Mouse (Mus musculus) embryonic facial prominence, embryonic 15.5 days (tissue): ENCODE data around the gene Pacs2. TPM values are rescaled to one million over a fixed set of nuclear protein-coding genes. Genes with fewer than 3 reads are reported as not detected.

ENCODE experiments used
- ATAC-seq: fragments of 200-750 bp; cut with Nextera tagmentation; 2 replicates; pipeline ENCODE4 v1.8.0; 2017; ENCODE audit warnings: low read depth, moderate TSS enrichment; ENCODE audit not compliant: insufficient number of reproducible peaks, low FRiP score, low TSS enrichment
- H3K27ac ChIP-seq: fragments of 300-500 bp; sonication (generic); replicated peaks from 2 replicates; pipeline ENCODE4 v1.5.1; 2015; ENCODE audit warnings: mild to moderate bottlenecking, inconsistent platforms
- H3K27me3 ChIP-seq: fragments of 300-500 bp; sonication (generic); 2 replicates; pipeline ENCODE4 v1.6.1; 2015; ENCODE audit warnings: inconsistent platforms
- H3K36me3 ChIP-seq: fragments of 300-500 bp; sonication (generic); 2 replicates; pipeline ENCODE4 v1.6.1; 2015; ENCODE audit warnings: mild to moderate bottlenecking, inconsistent platforms
- H3K4me1 ChIP-seq: fragments of 300-500 bp; sonication (generic); 2 replicates; pipeline ENCODE4 v1.6.1; 2015; ENCODE audit warnings: inconsistent platforms
- H3K4me2 ChIP-seq: fragments of 300-500 bp; sonication (generic); replicated peaks from 2 replicates; pipeline ENCODE4 v1.6.1; 2015; ENCODE audit warnings: mild to moderate bottlenecking, inconsistent platforms
- H3K4me3 ChIP-seq: fragments of 300-500 bp; sonication (generic); replicated peaks from 2 replicates; pipeline ENCODE4 v1.5.1; 2015; ENCODE audit warnings: mild to moderate bottlenecking, inconsistent platforms
- H3K9ac ChIP-seq: fragments of 300-500 bp; sonication (generic); 2 replicates; pipeline ENCODE4 v1.6.1; 2015; ENCODE audit warnings: inconsistent platforms
- H3K9me3 ChIP-seq: fragments of 300-500 bp; sonication (generic); replicated peaks from 2 replicates; pipeline ENCODE4 v1.6.1; 2016; ENCODE audit warnings: inconsistent platforms
- WGBS: fragments of 180-500 bp; shearing (Covaris S2); methylation state at CpG from one replicate; pipeline ENCODE4 v1.1.7; 2015; 5-methylcytosine and 5-hydroxymethylcytosine counted together
- polyA plus RNA-seq: library from polyadenylated mRNA; unstranded; fragments of >200 nt; fragmentation: Nextera tagmentation; extraction: Ambion mirVana; gene quantifications from 2 replicates; pipeline ENCODE4 v1.2.1, GENCODE M21; 2015

Gene Pacs2
- polyA plus RNA-seq, 1 experiment from 2014 or later: 17.4 TPM

DNA sequence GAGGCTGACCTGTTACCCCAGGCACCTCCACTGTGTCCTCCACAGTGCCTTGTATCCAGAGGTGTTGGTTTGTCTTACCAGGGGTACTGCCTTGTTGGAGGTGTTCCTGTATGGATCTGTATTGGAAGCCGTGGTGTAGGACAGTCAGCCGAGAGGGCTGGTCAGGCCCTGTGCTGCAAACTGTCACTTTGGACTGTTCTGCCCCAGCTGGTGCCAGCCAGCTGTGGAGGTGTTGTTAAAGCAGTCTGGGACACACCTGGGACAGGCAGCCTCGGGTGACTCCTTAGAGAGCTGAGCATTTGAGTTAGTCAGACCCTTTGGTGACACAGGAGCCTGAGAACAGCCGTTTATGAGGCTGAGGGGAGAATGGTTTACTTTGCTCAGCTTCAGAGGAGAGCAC, 15.7 kb downstream of the Pacs2 start:
- no peak for ATAC-seq
- no peak overlapping the region for H3K27ac ChIP-seq
- H3K4me3 ChIP-seq: no peak overlapping the region
- H3K27me3 ChIP-seq: no peaks in the 10 kb centered on the region
- no peak overlapping the region for H3K9ac ChIP-seq
- 72% methylated on average over 4 of the region's 4 CpGs for WGBS
- H3K9me3 ChIP-seq: no peaks in the 10 kb centered on the region
- no peak overlapping the region for H3K4me2 ChIP-seq
- H3K4me1 ChIP-seq: peaks cover 20% of the 10 kb centered on the region
- peaks cover 6% of the 10 kb centered on the region; the same call in 1 of the 2 replicates for H3K36me3 ChIP-seq

DNA sequence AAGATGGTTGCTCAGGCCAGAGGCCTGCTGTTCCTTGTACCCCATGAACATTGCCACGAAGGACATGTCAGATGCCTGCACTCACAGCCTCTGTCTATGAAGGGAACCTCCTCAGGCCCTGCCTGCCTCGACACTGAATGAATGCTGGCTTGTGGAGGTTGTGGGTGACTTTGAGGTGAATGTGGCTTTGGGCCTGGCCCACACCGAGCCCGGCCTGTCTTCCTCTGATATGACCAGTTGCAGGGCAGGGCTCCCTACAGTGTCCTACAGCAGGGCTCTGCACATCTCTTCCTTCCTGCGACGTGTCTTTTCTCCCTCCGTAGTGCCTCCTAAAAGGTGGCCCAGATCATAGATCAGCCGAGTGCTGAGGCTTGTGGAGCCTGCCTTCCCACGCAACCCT, 16.7 kb downstream of the Pacs2 start:
- Histone ChIP-seq H3K4me2 (no peak overlapping the region), H3K36me3 (peaks cover under 1% of the 10 kb centered on the region; the same call in 1 of the 2 replicates), H3K9me3 (no peaks in the 10 kb centered on the region), H3K4me1 (peaks cover 20% of the 10 kb centered on the region), H3K9ac (no peak overlapping the region), H3K27me3 (no peaks in the 10 kb centered on the region), H3K4me3 (no peak overlapping the region), H3K27ac (0 out of 2 replicates have a peak overlapping the region, but pooled peaks have one; percentile 34)
- WGBS: 78% methylated on average over 9 of the region's 9 CpGs
- no peak for ATAC-seq

DNA sequence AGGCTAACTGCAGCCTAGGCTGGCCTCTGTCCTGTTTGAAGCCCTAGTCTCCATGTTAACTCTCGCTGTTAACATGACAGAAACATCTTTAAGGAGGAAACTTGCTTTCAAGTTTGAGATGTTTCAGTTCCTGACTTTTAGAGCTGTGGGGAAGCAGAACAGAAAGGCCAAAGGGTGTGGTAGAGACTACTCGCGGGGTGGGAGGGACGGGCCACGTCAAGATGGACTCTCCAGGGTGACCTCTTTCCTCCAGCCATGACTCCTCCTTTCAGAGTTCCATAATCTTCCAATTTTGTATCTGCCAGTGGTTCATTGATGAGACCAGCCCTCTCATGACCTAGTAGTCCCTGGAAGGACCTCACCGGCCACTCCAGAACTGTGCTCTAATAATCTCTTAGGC, 17.1 kb downstream of the Pacs2 start:
- Histone ChIP-seq H3K4me3 (no peak overlapping the region), H3K9ac (no peak overlapping the region), H3K36me3 (no peaks in the 10 kb centered on the region; the same call in 1 of the 2 replicates), H3K4me2 (no peak overlapping the region), H3K27me3 (no peaks in the 10 kb centered on the region), H3K4me1 (peaks cover 20% of the 10 kb centered on the region), H3K27ac (no peak overlapping the region), H3K9me3 (no peaks in the 10 kb centered on the region)
- WGBS: 90% methylated on average over 6 of the region's 6 CpGs
- ATAC-seq: no peak

DNA sequence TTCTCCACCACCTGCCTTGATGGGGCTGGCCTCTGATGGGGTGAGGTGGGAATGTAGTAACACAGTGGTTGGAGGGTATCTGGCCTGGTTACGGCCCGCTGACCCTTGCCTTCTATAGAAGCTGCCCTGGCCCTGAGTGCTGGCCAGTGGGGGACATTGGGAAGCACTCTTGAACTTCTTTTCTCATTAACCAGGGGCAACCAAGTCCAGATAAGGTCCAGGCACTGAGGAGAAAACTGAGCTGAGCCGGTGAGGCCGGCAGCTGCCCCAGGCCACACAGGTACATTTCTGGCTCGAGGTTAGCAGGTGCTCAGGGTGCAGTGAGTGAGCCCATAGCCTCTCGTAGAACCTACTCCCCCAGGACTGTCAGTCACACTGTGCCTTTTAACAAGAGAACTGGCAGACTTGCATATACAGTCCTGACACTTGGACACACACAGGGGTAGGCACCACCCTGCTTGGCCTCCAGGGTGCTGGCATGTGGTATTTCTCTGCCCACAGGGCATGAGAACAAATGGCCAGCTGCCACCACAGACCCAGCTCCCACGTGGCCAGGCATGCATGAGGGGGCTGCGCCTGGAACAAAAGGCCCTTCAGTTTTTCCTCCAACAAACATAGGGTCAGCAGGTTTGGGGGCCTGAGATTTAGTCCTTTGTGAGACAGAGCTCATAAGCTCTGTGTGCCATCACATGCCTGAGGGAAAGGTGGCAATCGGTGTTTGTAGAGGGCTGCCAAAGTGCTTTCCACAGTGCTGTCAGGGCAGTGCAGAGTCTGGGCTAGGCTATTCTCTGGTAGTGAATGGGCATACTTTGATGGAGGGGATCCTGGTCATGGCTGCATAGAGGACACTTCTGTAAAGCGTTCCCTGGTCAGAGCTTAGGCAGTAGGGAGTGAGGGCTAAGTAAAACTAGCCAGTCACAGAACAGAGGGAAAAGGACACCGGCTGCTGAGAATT, 18.3 kb downstream of the Pacs2 start:
- WGBS: 63% methylated on average over 11 of the region's 11 CpGs
- ATAC-seq: no peak
- H3K27me3 ChIP-seq: no peaks in the 10 kb centered on the region

DNA sequence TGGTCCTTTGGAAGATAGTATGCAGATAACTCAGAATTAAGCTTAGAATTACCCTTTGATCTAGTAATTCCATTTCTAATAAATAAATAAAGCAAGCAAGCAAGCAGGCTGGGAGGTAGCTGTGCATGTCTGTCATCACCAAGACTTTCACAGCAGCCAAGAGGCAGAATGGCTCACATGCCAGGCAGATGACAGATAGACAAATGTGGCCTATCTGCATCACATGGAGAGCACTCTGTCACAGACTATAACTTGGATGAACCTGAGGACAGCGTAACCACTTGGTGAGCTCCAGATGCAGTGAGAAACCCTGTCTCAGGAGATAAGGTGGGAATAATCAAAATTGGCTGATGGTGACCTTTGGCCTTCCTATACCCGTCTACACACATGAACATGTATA, 20.8 kb downstream of the Pacs2 start:
- H3K27ac ChIP-seq: no peak overlapping the region
- H3K36me3 ChIP-seq: no peaks in the 10 kb centered on the region
- H3K4me2 ChIP-seq: no peak overlapping the region
- H3K9ac ChIP-seq: no peak overlapping the region
- H3K27me3 ChIP-seq: no peaks in the 10 kb centered on the region
- ATAC-seq: no peak
- WGBS: 88% methylated on average over 2 of the region's 2 CpGs
- no peaks in the 10 kb centered on the region for H3K9me3 ChIP-seq
- no peak overlapping the region for H3K4me3 ChIP-seq
- peaks cover 12% of the 10 kb centered on the region for H3K4me1 ChIP-seq

More for the DNA sequence above, 18.3 kb downstream of the Pacs2 start:
- Histone ChIP-seq H3K9ac (no peak overlapping the region), H3K27ac (no peak overlapping the region), H3K36me3 (no peaks in the 10 kb centered on the region; the same call in 1 of the 2 replicates), H3K9me3 (no peaks in the 10 kb centered on the region), H3K4me1 (peaks cover 16% of the 10 kb centered on the region), H3K4me2 (no peak overlapping the region), H3K4me3 (no peak overlapping the region)

DNA sequence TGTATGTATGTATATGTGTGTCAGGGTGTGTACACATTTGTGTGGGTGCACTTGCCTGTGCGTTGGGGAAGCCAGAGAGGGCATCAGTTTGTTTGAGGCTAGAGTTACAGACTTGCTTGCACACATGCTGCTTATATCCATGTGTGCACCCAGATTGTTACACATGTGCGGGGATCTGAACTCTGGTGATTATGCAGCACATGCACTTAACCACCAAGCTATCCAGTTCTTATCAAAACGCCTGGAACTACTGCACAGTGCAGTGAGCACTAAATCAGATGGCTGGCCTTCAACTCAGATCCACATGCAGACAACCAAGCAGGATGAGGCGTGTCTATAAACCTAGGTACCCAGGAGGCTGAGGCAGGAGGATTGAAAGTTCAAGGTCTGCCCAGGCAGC, 22.7 kb downstream of the Pacs2 start:
- Histone ChIP-seq H3K27me3 (no peaks in the 10 kb centered on the region), H3K36me3 (no peaks in the 10 kb centered on the region), H3K4me1 (peaks cover 23% of the 10 kb centered on the region), H3K27ac (no peak overlapping the region), H3K9ac (no peak overlapping the region), H3K9me3 (no peaks in the 10 kb centered on the region), H3K4me3 (no peak overlapping the region), H3K4me2 (no peak overlapping the region)
- ATAC-seq: no peak
- 85% methylated on average over 4 of the region's 4 CpGs for WGBS

DNA sequence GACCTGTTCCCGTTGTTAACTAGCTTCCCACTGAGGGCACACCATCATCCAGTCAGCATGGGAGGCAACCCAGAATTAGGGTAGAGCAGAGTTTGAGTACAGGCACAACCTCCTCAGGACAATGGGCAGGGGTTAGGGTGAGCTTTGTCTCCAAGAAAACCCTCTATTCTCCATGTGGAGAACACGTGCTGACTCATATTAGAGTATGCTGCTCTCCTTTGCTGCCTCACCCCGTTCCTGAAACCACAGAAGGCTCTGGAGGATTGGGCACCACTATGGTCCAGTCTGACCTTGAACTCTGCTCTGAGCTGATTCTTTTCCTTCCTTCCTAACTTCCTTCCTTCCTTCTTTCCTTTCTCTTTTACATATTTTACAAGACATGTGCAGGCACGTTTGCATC, 24.1 kb downstream of the Pacs2 start:
- no peaks in the 10 kb centered on the region for H3K36me3 ChIP-seq
- no peaks in the 10 kb centered on the region for H3K9me3 ChIP-seq
- H3K9ac ChIP-seq: no peak overlapping the region
- 83% methylated on average over 4 of the region's 4 CpGs for WGBS
- H3K4me2 ChIP-seq: no peak overlapping the region
- H3K4me1 ChIP-seq: peaks cover 20% of the 10 kb centered on the region
- no peak overlapping the region for H3K4me3 ChIP-seq
- H3K27me3 ChIP-seq: no peaks in the 10 kb centered on the region
- H3K27ac ChIP-seq: no peak overlapping the region
- ATAC-seq: no peak

DNA sequence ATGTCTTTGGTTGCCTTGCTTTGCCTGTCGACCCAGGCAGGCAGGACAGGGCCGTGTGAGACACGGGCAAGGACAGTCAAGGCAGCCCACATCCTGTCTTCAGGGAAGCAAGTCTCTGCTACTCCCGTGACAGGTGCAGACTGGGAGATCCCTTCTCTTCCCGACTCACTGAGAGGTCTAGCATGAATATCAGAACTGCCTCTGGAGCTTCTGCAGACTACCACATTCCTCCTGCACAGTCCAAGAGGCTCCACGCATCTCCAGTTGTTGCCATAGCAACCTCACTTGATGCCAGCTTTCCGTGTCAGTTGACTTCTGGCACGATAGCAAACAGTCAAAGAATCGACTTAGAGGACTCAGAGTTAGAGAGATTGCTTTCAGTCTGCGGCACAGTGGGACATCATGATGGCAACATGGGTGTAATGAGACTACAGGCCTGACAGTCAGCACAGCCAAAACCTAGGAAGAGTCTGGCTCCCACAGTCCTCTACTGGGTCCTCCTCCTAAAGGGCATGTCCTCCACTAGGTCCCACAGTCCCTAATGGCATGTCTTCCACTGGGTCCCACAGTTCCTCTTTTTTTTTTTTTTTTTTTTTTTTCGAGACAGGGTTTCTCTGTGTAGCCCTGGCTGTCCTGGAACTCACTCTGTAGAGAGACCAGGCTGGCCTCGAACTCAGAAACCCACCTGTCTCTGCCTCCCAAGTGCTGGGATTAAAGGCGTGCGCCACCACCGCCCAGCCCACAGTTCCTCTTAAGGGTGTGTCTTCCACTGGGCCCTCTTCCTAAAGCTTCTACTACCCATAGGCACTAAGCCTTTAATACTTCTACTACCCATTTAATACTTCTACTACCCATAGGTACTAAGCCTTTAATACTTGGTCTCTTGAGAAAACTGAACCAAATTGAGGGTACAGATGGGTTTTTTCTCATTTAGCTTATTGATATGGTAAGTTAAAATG, 27.5 kb downstream of the Pacs2 start:
- Histone ChIP-seq H3K9me3 (no peaks in the 10 kb centered on the region), H3K4me1 (peaks cover 35% of the 10 kb centered on the region), H3K36me3 (peaks cover 6% of the 10 kb centered on the region; the same call in 1 of the 2 replicates), H3K4me2 (no peak overlapping the region), H3K4me3 (no peak overlapping the region), H3K27me3 (no peaks in the 10 kb centered on the region), H3K27ac (no peak overlapping the region), H3K9ac (no peak overlapping the region)
- WGBS: 66% methylated on average over 15 of the region's 15 CpGs
- 0 out of 2 replicates have a peak, but pooled peaks have one; percentile 32 for ATAC-seq

DNA sequence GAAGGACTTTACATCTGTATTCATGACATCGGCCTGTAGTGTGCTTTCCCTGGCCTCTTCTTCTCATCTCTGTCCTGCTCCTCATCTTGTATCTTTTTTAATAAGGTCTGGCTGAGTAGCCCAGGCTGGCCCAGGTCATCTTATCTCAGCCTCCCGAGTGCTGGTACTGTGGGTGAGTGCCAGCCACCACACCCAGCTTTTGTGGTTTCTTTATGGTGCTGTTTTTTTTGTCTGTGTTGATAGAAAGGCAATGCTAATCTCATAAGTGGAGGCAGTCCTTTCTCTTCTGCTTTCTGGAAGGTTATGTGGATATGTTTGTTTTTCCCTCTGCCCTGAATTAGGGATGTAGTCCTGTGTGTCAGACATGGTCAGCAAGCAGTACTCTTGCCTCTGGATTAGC, 28.2 kb downstream of the Pacs2 start:
- WGBS: 67% methylated on average over 2 of the region's 2 CpGs
- peaks cover 35% of the 10 kb centered on the region for H3K4me1 ChIP-seq
- H3K27ac ChIP-seq: peak overlapping the region; percentile 71
- no peak overlapping the region for H3K9ac ChIP-seq
- peaks cover 10% of the 10 kb centered on the region; the same call in 1 of the 2 replicates for H3K36me3 ChIP-seq
- H3K9me3 ChIP-seq: no peaks in the 10 kb centered on the region
- no peak overlapping the region for H3K4me3 ChIP-seq
- no peaks in the 10 kb centered on the region for H3K27me3 ChIP-seq
- no peak for ATAC-seq
- H3K4me2 ChIP-seq: no peak overlapping the region

DNA sequence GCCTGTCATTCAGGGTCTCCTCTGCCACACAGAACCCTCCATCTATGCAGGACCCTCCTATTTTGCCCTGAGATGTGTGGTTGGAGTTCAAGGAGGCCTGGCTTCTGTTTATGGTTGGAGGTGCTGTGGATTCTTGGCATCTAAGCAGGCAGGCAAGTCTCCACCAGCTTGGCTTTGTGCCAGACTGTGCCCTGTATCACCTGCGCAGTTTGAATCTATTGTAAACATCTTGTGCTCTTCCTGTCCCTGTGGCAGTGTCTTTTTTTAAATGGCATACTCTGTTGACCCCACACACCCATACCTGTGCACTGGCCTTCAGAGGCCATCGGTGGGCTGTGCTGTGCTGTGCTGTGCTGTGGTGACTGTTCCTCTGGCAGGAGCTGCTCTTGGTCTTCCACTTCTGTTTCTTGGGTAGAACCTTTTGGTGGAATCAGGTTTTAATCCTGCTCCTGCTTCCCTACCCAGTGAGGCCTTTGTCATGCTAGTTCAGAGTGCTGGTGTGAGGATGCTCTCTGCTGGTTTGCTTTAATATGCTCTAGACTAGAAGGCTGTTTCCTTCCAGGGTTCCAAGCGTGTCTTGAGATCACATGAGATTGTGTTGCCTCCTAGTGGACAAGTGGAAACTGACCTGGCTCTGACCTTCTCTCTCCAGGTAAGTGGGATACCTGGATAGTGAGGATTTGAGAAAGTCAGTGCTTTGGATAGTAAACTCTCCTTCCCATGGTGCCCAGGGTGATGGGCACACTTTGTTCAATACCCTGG, 30.8 kb downstream of the Pacs2 start:
- ATAC-seq: no peak
- H3K36me3 ChIP-seq: peaks cover 30% of the 10 kb centered on the region
- no peak overlapping the region for H3K27ac ChIP-seq
- H3K4me3 ChIP-seq: no peak overlapping the region
- peaks cover 35% of the 10 kb centered on the region for H3K4me1 ChIP-seq
- 79% methylated on average over 3 of the region's 3 CpGs for WGBS
- H3K27me3 ChIP-seq: no peaks in the 10 kb centered on the region
- H3K9ac ChIP-seq: no peak overlapping the region
- H3K4me2 ChIP-seq: no peak overlapping the region
- H3K9me3 ChIP-seq: no peaks in the 10 kb centered on the region
